Mouse (Mus musculus) frontal cortex, adult 2 months (tissue): ENCODE results near the gene Fbxo47. TPM values are rescaled to one million over a fixed set of nuclear protein-coding genes. Genes with fewer than 3 reads are reported as not detected.
"Not testable (repeated sequence)": the region's sequence is repeated elsewhere in the genome, so short reads cannot be mapped to it uniquely, and the experiment has no call there.

Source experiments
- DNase-seq, 2 experiments: peaks; one replicate each; pipeline ENCODE4 v3.0.0; 2022; ENCODE audit warnings: low spot score in 1 of 2; ENCODE audit errors: extremely low spot score in 1 of 2
- polyA plus RNA-seq: library from polyadenylated mRNA; depleted of rRNA; stranded (reverse); fragments of >200 nt; gene quantifications from 2 replicates; pipeline ENCODE4 v1.2.3, GENCODE M21; 2012

The Fbxo47 gene
- polyA plus RNA-seq, 1 experiment: 0.76 TPM

DNA sequence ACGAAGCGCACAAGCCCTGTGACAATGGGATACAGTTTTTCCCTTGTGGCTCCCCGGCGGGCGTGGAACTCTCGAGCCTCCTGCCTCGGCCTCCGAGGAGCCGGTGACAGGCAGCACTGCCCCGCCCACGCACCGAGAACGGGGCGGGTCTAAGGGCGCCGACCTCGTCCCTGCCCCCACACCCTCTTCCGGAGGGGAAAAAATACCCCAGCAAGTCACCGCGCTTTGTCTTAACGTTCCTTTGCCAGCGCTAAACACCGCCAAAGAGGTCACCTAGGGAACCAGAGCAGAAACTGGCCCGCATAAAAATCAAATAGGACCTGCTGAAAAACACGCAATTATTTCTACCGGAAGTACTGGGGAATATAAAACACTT is 424 bp downstream of the Fbxo47 start:
- peak; percentile 38 to 66 for DNase-seq

DNA sequence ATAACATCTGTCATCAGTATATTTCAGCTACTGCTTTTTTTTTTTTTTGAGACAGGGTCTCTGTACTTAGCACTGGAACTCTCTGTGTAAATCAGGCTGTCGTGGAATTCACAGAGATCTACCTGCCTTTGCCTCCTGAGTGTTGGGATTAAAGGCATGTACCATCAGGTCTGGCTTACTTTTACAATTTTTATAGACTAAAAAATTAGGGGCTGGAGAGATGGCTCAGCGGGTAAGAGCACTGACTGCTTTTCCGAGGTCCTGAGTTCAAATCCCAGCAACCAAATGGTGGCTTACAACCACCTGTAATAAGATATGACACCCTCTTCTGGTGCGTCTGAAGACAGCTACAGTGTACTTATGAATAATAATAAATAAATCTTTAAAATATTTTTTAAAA is 3.6 kb downstream of the Fbxo47 start:
- no peak for DNase-seq

DNA sequence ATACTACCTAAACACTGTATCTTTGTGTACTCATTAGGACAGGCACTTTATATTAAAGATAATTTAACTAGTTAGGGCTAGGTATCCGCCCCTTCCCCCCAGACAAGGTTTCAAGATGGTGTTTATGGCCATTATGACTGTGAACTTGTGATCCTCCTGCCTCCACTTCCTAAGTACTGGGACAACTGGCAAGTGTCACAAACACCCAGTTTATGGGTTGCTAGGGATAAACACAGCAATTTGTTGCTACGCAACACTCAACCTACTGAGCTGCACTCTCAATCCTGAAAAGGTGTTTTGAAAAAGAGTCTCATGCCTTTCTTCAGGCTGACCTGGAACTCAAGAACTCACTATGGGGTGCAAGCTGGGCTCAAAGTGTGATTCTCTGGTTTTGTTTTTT is 6.6 kb downstream of the Fbxo47 start:
- DNase-seq: no peak

DNA sequence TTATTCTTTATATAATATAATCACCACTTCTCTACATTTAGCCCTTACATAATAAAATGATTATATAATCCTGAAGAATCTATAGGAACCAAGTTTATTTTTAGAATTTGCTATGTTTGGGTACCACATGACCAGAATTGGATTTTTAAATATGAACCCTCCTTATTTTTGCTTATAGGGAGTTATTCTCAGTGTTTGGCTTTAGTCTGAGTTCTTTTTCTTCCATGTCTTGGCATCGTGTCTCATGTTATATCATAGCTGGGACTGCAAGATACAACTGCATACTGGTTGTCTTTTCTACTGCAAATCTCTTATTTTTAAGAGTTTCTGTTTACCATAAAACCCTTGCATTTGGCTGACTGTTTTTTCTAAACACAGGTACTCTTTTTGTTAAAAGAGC is 9.6 kb downstream of the Fbxo47 start:
- DNase-seq: peak in 1 of 2 experiments; percentile 34

DNA sequence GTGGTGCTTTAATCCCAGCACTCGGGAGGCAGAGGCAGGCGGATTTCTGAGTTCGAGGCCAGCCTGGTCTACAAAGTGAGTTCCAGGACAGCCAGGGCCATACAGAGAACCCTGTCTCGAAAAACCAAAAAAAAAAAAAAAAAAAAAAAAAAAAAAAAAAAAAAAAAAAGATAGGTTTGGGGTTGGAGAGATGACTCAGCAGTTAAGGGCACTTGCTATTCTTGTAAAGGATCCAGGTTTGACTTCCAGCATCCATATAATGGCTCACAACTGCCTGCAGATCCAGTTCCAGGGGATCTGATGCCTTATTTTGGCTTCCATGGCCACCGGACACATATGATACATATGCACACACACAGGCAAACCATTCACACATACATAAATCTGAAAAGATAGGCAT is 11.6 kb downstream of the Fbxo47 start:
- not testable (repeated sequence) for DNase-seq

- DNase-seq: peak; percentile 61 to 69
Observed at GRCm38 (mm10) chr11:97867591-97867990, 16.4 kb downstream of the Fbxo47 start.

DNA sequence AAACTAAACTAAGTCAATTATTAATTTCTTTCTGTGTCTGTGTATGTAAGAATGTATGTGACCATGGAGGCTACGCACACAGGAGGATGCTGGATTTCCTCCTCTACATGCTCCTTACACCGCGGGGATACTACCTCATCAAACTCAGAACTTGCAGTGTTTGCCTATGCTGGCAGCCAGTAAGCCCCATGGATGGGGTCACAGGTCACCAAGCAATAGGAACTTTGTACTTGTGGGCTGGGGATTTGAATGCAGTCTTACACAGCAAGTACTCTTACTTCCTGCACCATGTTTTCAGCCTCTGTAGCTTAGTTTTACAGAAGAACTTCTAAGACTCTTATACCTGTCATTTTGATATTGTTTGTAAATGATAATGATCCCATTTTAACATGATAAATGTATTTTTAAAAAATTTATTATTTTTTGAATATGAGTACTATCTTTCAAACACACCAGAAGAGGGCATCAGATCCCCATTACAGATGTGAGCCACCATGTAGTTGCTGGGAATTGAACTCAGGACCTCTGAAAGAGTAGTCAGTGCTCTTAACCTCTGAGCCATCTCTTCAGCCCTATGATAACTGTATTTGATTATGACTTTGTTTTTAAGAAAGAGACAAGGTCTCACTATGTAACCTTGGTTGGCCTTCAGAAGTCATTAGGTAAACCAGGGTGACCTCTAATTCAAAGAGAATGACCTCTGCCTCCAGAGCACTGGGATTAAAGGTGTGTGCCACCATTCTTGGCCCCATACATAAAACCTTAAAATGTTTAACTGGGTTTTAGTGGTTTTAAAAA is 17.7 kb downstream of the Fbxo47 start:
- DNase-seq: no peak

DNA sequence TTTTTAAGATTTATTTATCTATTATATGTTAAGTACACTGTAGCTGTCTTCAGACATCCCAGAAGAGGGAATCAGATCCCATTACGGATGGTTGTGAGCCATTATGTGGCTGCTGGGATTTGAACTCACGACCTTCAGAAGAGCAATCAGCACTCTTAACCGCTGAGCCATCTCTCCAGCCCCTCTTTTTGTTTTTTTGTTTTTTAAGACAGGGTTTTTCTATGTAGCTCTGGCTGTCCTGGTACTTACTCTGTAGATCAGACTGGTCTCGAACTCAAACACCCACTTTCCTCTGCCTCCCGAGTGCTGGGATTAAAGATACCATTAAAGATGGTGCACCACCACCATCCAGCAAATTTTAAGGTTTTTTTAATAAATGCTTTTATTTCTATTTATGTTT is 18.5 kb downstream of the Fbxo47 start:
- DNase-seq: no peak

- no peak for DNase-seq
Observed at GRCm38 (mm10) chr11:97862148-97862547, 21.8 kb downstream of the Fbxo47 start.

- no peak for DNase-seq
Observed at GRCm38 (mm10) chr11:97855473-97855872, 28.5 kb downstream of the Fbxo47 start.

GRCm38 (mm10) chr11:97851601-97852000 is 32.4 kb downstream of the Fbxo47 start:
- DNase-seq: no peak

GRCm38 (mm10) chr11:97850367-97850766 is 33.6 kb downstream of the Fbxo47 start:
- DNase-seq: no peak

DNA sequence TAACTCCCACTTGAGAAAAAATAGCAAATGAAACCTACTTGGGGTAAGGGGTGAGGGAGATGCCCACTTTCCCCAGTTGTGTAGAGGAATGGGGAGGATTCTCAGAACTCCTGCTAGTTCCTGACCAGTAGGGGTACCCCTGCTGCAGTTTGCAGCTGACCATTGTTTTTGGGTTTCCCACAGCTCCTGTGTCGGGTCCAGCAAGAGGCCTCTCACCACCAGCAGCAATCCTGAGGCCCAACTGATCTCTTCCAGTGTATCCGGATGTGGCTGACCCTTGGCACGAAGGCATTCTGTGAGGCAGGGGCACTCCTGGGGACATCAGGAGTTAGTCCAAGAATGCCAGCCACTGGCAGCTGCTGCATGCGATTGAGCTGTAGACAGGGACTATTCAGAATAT is 42.0 kb downstream of the Fbxo47 start:
- DNase-seq: peak in 1 of 2 experiments; percentile 38

- DNase-seq: peak; percentile 95 to 96
Observed at GRCm38 (mm10) chr11:97840991-97841661, 42.8 kb downstream of the Fbxo47 start.

- no peak for DNase-seq
Observed at GRCm38 (mm10) chr11:97840539-97840954, 43.4 kb downstream of the Fbxo47 start, which contains the start of gene B230217C12Rik. TSS of gene B230217C12Rik (plus strand) at chr11:97840780.

DNA sequence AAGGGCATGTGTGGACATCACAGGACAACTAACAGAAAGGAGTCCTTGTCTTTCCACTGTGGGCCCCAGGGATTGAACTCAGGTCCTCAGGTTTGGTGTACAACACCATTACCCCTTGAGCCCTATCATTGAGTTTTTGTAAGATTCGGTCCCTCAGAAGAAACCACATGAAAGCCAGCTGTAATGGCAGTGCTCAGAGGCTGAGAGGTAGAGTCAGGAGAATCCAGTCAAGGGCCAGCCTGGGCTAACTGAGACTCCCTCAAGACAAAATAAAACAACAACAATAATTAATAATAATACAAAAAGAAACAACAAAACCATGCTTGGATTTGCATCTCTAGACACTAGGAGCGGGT is 43.8 kb downstream of the Fbxo47 start:
- DNase-seq: no peak

- DNase-seq: no peak
Observed at GRCm38 (mm10) chr11:97839441-97840134, 44.4 kb downstream of the Fbxo47 start.

DNA sequence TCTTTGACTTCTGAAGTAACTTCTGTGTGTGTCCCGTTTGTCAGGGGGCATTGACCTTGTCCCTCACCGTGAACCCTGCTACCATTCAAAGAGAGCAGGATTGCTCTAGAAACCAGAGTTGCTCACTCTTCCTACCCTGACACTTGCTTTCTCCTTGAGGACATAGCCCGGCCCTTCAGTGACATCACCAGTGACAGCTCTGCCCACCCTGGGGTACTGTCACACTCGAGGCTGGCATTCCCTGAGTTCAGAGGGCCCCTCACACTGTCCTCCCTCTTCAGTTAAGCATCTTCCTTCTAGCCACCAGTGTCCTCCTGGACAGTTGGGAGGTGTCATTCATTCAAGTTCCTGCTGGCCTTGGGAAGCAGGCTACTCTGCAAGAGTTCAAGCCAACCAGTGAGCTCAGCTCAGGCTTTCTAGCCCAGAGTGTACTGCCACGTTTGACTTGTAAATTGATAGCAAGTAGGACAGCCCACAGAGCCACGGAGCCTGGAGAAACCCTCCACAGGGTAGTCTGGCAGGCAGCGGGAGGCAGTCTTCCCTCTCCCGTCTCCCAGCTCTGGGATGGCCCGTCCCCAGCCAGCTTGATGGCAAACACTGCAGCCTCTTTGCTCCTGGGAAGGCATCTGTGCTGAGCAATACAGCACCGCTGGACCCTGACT is 45.0 kb downstream of the Fbxo47 start:
- no peak for DNase-seq

- DNase-seq: no peak
Observed at GRCm38 (mm10) chr11:97837641-97838149, 46.3 kb downstream of the Fbxo47 start.

- not testable (repeated sequence) for DNase-seq
Observed at GRCm38 (mm10) chr11:97837051-97837450, 46.9 kb downstream of the Fbxo47 start.

DNA sequence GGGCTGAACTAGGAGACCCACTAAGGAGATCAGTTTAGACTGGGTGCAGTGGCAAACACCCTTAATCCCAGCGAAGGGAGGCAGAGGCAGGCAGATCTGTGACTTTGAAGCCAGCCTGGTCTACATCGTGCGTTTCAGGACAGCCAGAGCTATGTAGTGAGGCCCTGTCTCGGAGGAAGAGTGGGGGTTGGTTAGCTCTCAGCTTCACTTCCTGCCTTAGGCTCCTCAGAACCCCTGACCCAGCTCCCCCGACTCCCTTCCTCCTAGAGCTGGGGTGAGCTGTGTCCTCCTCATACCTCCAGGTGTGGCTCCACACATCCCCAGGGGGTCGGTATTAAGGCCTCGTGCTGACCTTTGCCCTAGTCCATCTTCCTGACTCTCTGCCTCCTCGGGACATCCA is 47.4 kb downstream of the Fbxo47 start:
- DNase-seq: no peak
